Mouse (Mus musculus) myocyte (in vitro differentiated cells): ENCODE measurements around the gene Lias.

ENCODE experiments used
- CEBPB ChIP-seq: IDR thresholded peaks from 2 replicates; pipeline ENCODE4 v1.6.1; 2011; ENCODE audit warnings: mild to moderate bottlenecking, moderate library complexity; ENCODE audit not compliant: poor library complexity, insufficient read depth, severe bottlenecking
- E2F4 ChIP-seq: IDR thresholded peaks from one replicate; pipeline ENCODE4 v1.6.1; 2011; ENCODE audit warnings: mild to moderate bottlenecking, control low read depth, moderate library complexity; ENCODE audit not compliant: insufficient read depth
- MAX ChIP-seq: IDR thresholded peaks from one replicate; pipeline ENCODE4 v1.6.1; 2011; ENCODE audit warnings: low read depth, mild to moderate bottlenecking, control low read depth
- MYOD1 ChIP-seq, 3 experiments: IDR thresholded peaks; one replicate each; pipeline ENCODE4 v1.6.1; 2011; ENCODE audit warnings: control low read depth in 2 of 3, low read depth in 2 of 3, mild to moderate bottlenecking in 2 of 3, moderate library complexity in 1 of 3; ENCODE audit not compliant: insufficient read length in 2 of 3, control insufficient read depth in 1 of 3
- MYOG ChIP-seq, 3 experiments: IDR thresholded peaks; one replicate each; pipeline ENCODE4 v1.6.1; 2011; ENCODE audit warnings: control low read depth in 2 of 3, low read depth in 2 of 3, mild to moderate bottlenecking in 2 of 3; ENCODE audit not compliant: insufficient read length in 2 of 3, control insufficient read depth in 1 of 3, insufficient read depth in 1 of 3
- POLR2A ChIP-seq: IDR thresholded peaks from one replicate; pipeline ENCODE4 v1.6.1; 2011; ENCODE audit warnings: low read depth, mild to moderate bottlenecking, control low read depth, moderate library complexity; ENCODE audit not compliant: insufficient read length
- POLR2AphosphoS2 ChIP-seq: IDR thresholded peaks from one replicate; pipeline ENCODE4 v1.6.1; 2011; ENCODE audit warnings: low read depth, control low read depth; ENCODE audit not compliant: insufficient read length
- REST ChIP-seq: IDR thresholded peaks from one replicate; pipeline ENCODE4 v1.6.1; 2011; ENCODE audit warnings: mild to moderate bottlenecking, control low read depth, moderate library complexity; ENCODE audit not compliant: insufficient read depth, insufficient read length
- SRF ChIP-seq: IDR thresholded peaks from one replicate; pipeline ENCODE4 v1.6.1; 2011; ENCODE audit warnings: low read depth; ENCODE audit not compliant: control insufficient read depth, insufficient read length
- TCF12 ChIP-seq: IDR thresholded peaks from one replicate; pipeline ENCODE4 v1.6.1; 2011; ENCODE audit warnings: mild to moderate bottlenecking, control low read depth; ENCODE audit not compliant: poor library complexity, insufficient read depth, severe bottlenecking
- USF1 ChIP-seq: IDR thresholded peaks from one replicate; pipeline ENCODE4 v1.6.1; 2011; ENCODE audit warnings: low read depth, mild to moderate bottlenecking, control low read depth, moderate library complexity

DNA sequence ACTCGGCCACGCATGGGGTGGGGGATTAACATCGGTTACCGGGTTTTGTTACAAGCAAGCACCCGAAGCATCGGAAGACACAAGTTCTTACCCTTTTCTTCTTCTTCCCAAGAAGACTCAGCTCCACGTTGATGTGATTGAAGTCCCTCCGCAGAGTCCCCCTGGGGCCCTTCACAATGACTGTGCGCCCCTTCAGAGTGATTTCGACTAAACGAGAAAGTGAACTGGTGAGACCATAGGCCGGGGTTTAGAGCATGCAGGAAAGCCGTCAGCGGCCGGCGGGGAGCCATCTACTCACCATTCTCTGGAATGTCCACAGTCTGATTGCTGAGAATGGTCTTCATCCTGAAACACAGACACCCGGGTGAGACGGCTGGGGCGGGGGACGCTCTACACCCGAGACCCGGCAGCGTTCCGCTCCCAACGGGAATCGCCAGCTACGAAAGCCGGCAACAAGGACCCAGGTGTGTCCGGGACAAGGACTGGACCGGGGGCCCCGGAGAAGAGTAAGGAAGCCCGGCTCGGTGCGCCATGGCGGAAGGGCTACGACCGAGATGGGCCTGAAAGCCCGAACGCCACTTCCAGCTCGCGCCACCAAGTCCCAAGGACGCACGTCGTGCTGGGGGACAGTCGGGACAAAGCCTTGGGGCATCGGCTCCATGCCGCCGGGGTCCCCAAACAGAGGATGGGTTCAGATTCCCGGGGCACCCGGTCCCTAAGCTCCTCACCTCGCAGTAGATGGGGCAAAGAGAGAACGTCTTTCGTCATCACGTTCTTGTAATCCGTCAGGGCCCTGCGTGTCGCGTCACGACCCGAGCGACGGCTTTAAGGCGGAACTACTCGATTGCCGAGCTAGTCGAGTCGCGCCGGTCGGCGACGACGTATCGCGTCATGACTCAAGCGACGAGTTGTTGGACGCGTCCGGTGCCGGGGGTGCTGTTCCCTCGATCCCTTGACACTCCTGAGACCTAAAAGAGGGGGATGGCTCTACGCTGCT is at the start of gene Lias, which contains the start of gene Rpl9:
- peak; percentile 78 for TF ChIP-seq POLR2A
- no peak for TF ChIP-seq USF1
- TF ChIP-seq CEBPB = 0 out of 2 replicates have a peak, but pooled peaks have one; percentile 8
- no peak for TF ChIP-seq TCF12
- TF ChIP-seq E2F4 = no peak
- TF ChIP-seq SRF = peak; percentile 95
- TF ChIP-seq MYOD1 (IDR thresholded peaks at IDR 0.05; ENCODE audit: control insufficient read depth in 1 of 3, insufficient read length in 2 of 3, low read depth in 2 of 3) = no peak
- TF ChIP-seq POLR2AphosphoS2 = peak; percentile 91
- peak in 1 of 3 experiments; percentile 4 for TF ChIP-seq MYOG (IDR thresholded peaks at IDR 0.05; ENCODE audit: control insufficient read depth in 1 of 3, insufficient read depth in 1 of 3, insufficient read length in 2 of 3, low read depth in 2 of 3)
- peak; percentile 18 for TF ChIP-seq MAX
- TF ChIP-seq REST = peak; percentile 3
